Mouse (Mus musculus): ENCODE measurements at regions not wholly inside any gene's neighbourhood (a gene's known extent, or its start where the extent isn't known, plus 50 kb on each side); places are given as distances from the start of the nearest gene placed in this dataset.

DNA sequence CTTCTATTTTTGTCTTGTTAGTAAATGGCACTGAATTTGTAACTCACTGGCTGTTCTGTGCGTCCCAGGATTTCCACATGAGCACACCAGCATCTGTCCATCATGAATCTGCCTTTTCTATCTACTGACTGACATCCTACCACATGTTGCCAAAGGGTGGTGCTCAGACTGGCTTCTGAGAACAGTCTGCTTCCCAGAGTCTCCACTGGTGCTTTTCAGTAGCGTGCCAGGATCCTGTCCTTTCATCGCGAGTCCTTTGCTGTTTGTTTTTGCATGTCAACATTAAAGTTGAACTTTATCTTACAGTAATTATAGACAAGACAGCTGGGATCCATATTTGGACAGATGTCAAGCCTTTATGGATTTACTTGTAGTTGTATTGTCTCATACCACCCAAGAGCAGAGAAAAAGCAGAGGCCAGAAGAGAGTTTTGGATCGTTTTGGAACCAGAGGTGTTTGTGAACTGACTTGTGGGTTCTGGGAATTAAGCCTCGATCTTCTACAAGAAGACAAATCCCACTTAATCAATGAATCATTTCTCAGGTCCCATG, 314.0 kb upstream of the Agtr1b start:
- DNase-seq (ENCODE audit: low read depth, low spot score), result no peak

GRCm38 (mm10) chr3:20661883-20662282, 294.9 kb upstream of the Agtr1b start:
- no peak for DNase-seq (ENCODE audit: low read depth, low spot score)

- peak; percentile 5 for DNase-seq (ENCODE audit: low read depth, low spot score)
These were observed 288.4 kb upstream of the Agtr1b start for GRCm38 (mm10) chr3:20655345-20655744.
